In the genomic region with DNA sequence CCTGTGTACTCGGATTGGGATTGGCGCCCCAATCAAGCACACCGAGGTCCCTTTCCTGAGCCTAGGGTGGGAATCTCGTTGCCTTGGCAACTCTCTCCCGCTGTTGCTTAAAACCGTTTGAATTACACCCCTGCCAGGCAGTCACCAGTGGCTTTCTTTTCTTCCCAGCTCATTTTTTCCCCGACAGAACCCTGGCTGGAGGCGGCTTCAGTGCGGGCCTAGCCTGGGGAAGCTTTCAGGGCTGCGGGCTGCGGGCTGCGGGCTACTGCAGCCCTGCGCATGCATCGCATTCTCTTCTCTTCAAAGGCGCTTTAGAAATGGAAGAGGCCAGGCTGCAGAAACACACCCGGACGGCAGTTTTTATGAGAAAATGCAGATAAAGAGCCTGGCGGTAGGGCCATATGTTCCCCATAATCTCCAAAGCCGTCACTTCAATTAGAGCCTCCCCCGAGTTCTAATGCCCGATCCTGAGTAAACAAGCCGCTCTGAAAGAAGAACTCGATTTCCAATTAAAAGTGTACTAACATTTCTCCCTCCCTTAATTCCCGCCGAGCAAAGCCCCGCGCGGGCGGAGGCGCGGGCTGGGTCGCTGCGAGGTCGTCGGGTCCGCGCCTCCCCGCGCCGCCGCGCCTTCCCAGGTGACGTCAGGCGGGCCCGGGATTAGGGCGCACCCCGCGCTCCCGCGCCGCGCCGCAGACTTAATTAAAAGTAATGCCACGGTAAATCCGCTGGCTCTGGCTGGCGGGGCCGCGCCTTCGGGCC, we compare ENCODE assay signal across 7 mouse cellular contexts.
DNase-seq lines count a peak whose midpoint lies in the region; ATAC-seq and TF ChIP-seq lines count a peak whose summit lies in the region.

No protein-coding gene starts in this region.

- H3K4me2 ChIP-seq in lung, postnatal 0 days (replicated peaks; ENCODE audit: low read depth, low read length), result peak overlapping the region; percentile 89
- peak overlapping the region; percentile 97 for H3K4me2 ChIP-seq in heart, postnatal 0 days (ENCODE audit: low read depth, low read length)

- H3K27me3 ChIP-seq in lung, postnatal 0 days (replicated peaks; ENCODE audit: insufficient read depth, low read length), result 0 out of 2 replicates have a peak, but pooled peaks cover 3% of the 10 kb centered on the region
- H3K27me3 ChIP-seq in heart, postnatal 0 days (ENCODE audit: control insufficient read depth, insufficient read depth, low read length), result peaks cover 31% of the 10 kb centered on the region

- no peak for DNase-seq in lung, postnatal 0 days (ENCODE audit: low spot score)
- no peak for DNase-seq in lung, adult 2 months
- peak; percentile 56 for DNase-seq in embryo, embryonic 9.5 days (ENCODE audit: extremely low spot score)
- peak; percentile 7 for DNase-seq in heart, postnatal 0 days (ENCODE audit: low spot score)
- DNase-seq in left cerebral cortex, postnatal 10 days (ENCODE audit: extremely low spot score in 1 of 2, low spot score in 2 of 2), result peak; percentile 40 to 43
- peak; percentile 69 for DNase-seq in neural tube, embryonic 10.5 days (ENCODE audit: extremely low spot score, low spot score)
- DNase-seq in T-cell, adult 2 months (ENCODE audit: low spot score), result no peak

- 1% methylated on average over 55 of the region's 59 CpGs for WGBS in lung, postnatal 0 days
- WGBS in lung, adult 2 months, result 2% methylated on average over 59 of the region's 59 CpGs
- WGBS in heart, postnatal 0 days, result 1% methylated on average over 55 of the region's 59 CpGs

- H3K4me1 ChIP-seq in lung, postnatal 0 days (ENCODE audit: insufficient read depth, low read depth, low read length), result no peaks in the 10 kb centered on the region
- H3K4me1 ChIP-seq in lung, adult 2 months (ENCODE audit: control insufficient read depth, insufficient read depth, low read length), result no peaks in the 10 kb centered on the region
- no peaks in the 10 kb centered on the region for H3K4me1 ChIP-seq in heart, postnatal 0 days (ENCODE audit: control insufficient read depth, insufficient read depth)

- peak overlapping the region; percentile 51 for H3K4me3 ChIP-seq in lung, postnatal 0 days (ENCODE audit: low read depth, low read length)
- H3K4me3 ChIP-seq in lung, adult 2 months (replicated peaks; ENCODE audit: extremely low read depth, low read depth, low read length), result no peak overlapping the region
- peak overlapping the region; percentile 58 for H3K4me3 ChIP-seq in heart, postnatal 0 days (ENCODE audit: low read depth, low read length)

- peak; percentile 56; the same call in 1 of the 2 replicates for ATAC-seq in lung, postnatal 0 days
- peak; percentile 11; the same call in 1 of the 2 replicates for ATAC-seq in heart, postnatal 0 days (ENCODE audit: insufficient read depth, low read depth)

- no peak overlapping the region for H3K9ac ChIP-seq in lung, postnatal 0 days (replicated peaks; ENCODE audit: low read depth)
- H3K9ac ChIP-seq in heart, postnatal 0 days (replicated peaks; ENCODE audit: low read depth, low read length), result peak overlapping the region; percentile 27; the same call in 1 of the 2 replicates

- TF ChIP-seq POLR2A in lung, adult 2 months (IDR thresholded peaks at IDR 0.05; ENCODE audit: borderline replicate concordance, extremely low read depth, low read depth, low read length), result no peak

- intact Hi-C loops in left cerebral cortex, postnatal 10 days (cut with DNase I), result no loop called here

- no peak for TF ChIP-seq EP300 in lung, postnatal 0 days (IDR thresholded peaks at IDR 0.05)
- TF ChIP-seq EP300 in heart, postnatal 0 days (IDR thresholded peaks at IDR 0.05; ENCODE audit: low read depth), result no peak

- no peak for TF ChIP-seq CTCF in lung, postnatal 0 days (IDR thresholded peaks at IDR 0.05)
- no peak for TF ChIP-seq CTCF in lung, adult 2 months (IDR thresholded peaks at IDR 0.05; ENCODE audit: insufficient read depth, low read length)
- no peak for TF ChIP-seq CTCF in heart, postnatal 0 days (IDR thresholded peaks at IDR 0.05; ENCODE audit: low read depth)

- H3K27ac ChIP-seq in lung, postnatal 0 days (ENCODE audit: low read length), result no peak overlapping the region
- no peak overlapping the region for H3K27ac ChIP-seq in heart, postnatal 0 days (ENCODE audit: low read depth)

- no peaks in the 10 kb centered on the region for H3K36me3 ChIP-seq in lung, postnatal 0 days (ENCODE audit: insufficient read depth, low read length)
- no peaks in the 10 kb centered on the region for H3K36me3 ChIP-seq in heart, postnatal 0 days (replicated peaks; ENCODE audit: control insufficient read depth, insufficient read depth, low read length)

- H3K9me3 ChIP-seq in lung, postnatal 0 days (ENCODE audit: low read length), result no peaks in the 10 kb centered on the region
- no peaks in the 10 kb centered on the region for H3K9me3 ChIP-seq in heart, postnatal 0 days (replicated peaks; ENCODE audit: control insufficient read depth, low read length)

Comparison
In these comparisons a context has a peak if more than half of its experiments do, and no peak if none do; other contexts are left out.
1. DNase-seq: peak in embryo, embryonic 9.5 days (single experiment), heart, postnatal 0 days (single experiment), left cerebral cortex, postnatal 10 days (2 of 2) and neural tube, embryonic 10.5 days (single experiment); none in lung, postnatal 0 days (single experiment), lung, adult 2 months (single experiment) and T-cell, adult 2 months (single experiment).